Mouse (Mus musculus): ENCODE data around the gene Capn8. TPM values are rescaled to one million over a fixed set of nuclear protein-coding genes. Genes with fewer than 3 reads are reported as not detected.

The Capn8 gene
- total RNA-seq, 4 experiments from 2014 or later, result not detected

GRCm38 (mm10) chr1:182550761-182551160 lies 14.0 kb upstream of the Capn8 start:
- DNase-seq (ENCODE audit: low spot score in 2 of 2), result no peak

GRCm38 (mm10) chr1:182553649-182554375 lies 11.0 kb upstream of the Capn8 start:
- DNase-seq (ENCODE audit: low spot score in 2 of 2), result peak in 1 of 2 experiments; percentile 22

GRCm38 (mm10) chr1:182558271-182558670 lies 6.5 kb upstream of the Capn8 start:
- no peak for DNase-seq (ENCODE audit: low spot score in 2 of 2)

DNA sequence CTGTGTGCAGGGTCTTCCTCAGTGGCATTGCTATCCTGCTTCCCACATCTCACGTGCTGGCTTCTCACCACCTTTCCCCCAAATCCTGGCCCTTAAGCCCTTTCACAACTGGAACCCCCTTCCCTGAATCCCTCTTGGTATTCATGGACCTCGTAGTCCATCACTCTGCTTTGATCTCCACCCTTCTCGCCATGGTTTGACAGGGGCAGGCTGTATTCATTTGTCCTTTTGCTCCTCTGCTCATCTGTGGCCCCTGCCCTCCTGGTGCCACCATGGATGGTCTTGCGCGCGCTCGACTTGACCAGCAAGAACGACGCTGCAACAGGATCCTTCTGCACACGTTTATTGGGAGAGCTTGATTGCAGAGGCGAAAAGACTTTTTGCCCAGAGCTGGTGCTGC lies 5.3 kb upstream of the Capn8 start:
- no peak for DNase-seq (ENCODE audit: low spot score in 2 of 2)

GRCm38 (mm10) chr1:182560390-182561098 lies 4.3 kb upstream of the Capn8 start:
- no peak for DNase-seq (ENCODE audit: low spot score in 2 of 2)

DNA sequence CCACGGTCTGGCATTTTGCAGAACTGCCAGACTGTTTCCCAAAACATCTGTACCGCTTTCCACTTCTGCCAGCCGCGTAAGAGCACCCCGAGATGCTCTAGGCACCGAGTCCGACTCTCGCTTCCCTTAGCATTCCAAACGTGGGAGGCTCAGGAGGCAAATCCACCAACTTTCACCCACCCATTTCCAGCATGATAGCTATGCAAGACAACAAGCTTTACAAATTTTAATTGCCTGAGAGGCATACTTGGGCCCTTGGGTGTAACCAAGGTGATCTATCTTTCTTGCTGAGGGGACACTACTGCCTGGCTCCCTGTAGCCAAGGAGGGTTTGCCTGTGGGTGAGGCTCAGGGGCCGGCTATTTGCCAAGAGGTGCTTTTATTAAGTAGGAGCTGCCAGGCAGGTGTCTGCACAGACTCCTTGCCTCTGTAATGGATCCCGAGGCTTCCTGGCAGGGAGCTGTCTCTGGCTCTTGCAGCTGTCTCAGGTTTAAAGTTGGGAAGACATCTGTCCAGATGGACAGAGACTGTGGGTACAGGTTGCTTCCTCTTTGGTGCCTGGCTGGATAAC lies 2.8 kb upstream of the Capn8 start:
- DNase-seq (ENCODE audit: low spot score in 2 of 2), result no peak

DNA sequence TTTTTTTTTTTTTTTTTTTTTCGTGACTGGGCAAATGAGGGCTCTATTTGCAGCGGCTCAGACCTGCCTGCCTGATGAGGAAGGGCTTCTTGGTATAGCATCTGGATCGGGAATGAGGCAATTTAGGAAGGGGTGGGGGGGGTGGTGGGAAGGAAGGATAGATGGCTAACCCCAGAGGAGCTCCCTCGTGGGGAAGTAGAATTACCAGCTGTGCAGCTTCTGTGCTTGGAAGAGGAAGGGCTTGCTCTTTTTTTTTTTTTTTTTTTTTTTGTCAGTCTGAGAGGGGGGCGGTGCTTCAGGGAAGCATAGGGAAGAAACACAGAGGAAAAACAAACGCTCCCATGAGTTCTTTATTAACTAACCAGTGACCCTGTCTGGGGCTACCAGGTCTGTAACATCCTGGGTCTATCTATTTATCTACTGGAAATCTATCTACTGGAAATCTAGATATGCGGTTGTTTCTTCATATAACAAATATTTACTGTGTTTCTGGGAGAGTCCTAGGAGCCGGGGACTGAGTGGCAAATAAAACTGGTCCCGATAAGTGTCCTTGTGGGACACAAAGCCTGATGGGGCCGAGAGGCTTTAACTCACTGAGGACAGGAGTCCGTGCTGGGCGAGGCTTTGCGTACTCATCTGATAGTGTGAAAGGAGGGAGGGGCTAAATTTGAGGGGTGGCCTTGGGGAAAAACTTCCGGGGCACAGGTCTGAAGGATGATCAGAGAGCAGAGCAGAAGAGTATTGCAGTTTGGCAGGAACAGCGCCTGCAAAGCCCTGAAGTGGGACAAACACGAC lies 2.0 kb upstream of the Capn8 start:
- DNase-seq (ENCODE audit: low spot score in 2 of 2), result no peak

DNA sequence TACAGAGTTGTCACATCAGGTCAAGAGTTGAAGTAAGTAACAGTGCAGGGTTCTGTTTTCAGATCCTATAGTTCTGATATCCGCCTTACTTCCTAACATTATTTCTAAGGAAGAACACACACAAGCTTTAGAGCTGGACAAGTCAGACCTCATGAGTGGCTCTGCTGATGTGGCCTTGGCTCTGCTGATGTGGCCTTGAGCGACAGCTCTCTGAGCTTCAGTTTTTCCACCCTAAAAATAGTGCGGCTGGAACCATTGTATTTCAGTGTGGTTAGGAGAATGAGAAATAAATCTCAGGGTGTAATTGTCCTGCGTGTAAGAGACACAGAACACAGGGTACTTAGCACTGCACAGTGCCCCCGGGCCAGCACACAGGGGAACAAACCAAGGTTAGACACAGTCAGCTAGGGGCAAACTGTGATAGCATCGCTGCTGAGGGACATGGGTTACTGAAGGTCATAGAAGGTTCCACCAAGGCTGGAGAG lies 586 bp downstream of the Capn8 start:
- no peak for DNase-seq (ENCODE audit: low spot score in 2 of 2)

GRCm38 (mm10) chr1:182571148-182571547 lies 6.3 kb downstream of the Capn8 start:
- DNase-seq (ENCODE audit: low spot score in 2 of 2), result no peak

- DNase-seq (ENCODE audit: low spot score in 2 of 2), result no peak
Observed at GRCm38 (mm10) chr1:182571973-182572372, 7.2 kb downstream of the Capn8 start.

GRCm38 (mm10) chr1:182573856-182574665 lies 9.3 kb downstream of the Capn8 start:
- no peak for DNase-seq (ENCODE audit: low spot score in 2 of 2)

DNA sequence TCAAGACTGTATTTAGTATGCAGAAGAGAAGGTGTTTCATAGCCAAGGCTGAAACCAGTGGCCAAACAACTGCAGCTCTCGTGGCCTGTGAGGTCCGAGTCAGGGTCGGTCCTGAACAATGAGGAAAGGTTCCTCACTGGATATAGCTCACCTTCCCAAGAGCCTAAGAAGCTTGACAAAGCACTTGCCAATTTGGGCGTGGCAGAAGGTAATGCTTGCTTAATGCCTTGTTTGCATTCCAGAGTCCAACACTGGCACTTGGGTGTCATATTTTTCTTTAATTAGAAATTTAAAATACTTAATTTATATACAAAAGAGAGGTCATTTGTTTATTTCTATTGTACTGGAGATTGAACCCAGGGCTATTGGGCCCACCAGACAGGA lies 9.9 kb downstream of the Capn8 start:
- no peak for DNase-seq (ENCODE audit: low spot score in 2 of 2)

- DNase-seq (ENCODE audit: low spot score in 2 of 2), result no peak
Observed at GRCm38 (mm10) chr1:182584169-182584568, 19.4 kb downstream of the Capn8 start.

DNA sequence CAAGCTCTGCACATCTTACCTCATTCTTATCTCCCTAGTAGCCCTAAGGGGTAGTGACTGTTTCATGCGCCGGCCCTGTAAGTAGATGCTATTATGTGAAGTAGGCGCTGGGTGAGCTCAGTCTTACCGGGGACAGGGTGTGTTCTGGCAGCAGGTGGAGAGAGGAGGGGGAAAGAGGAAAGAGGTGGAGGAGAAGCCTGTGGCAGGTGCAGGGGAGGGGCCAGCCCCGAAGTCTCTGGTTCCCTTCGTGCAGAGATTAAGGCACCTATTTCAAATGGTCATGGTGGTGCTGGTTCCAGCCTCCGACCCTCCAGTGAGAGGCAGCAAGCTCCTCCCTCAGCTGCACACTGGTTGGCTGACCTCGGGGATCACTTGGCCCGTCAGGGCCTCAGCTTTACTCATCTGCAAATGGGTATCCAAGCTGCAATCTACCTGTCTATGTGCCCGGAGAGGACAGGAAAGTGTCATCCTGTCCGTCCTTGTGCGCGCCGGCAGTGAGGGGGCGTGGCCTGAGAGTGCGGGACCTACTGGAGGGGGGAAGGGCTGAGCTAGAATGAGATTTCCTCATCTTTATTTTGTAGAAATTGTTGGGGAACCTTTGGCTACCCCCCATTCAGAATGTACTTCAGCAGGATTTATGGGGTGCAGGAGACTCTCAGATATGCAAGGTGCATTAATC lies 20.5 kb downstream of the Capn8 start:
- no peak for DNase-seq (ENCODE audit: low spot score in 2 of 2)

- DNase-seq (ENCODE audit: low spot score in 2 of 2), result no peak
Observed at GRCm38 (mm10) chr1:182587706-182588105, 22.9 kb downstream of the Capn8 start.

DNA sequence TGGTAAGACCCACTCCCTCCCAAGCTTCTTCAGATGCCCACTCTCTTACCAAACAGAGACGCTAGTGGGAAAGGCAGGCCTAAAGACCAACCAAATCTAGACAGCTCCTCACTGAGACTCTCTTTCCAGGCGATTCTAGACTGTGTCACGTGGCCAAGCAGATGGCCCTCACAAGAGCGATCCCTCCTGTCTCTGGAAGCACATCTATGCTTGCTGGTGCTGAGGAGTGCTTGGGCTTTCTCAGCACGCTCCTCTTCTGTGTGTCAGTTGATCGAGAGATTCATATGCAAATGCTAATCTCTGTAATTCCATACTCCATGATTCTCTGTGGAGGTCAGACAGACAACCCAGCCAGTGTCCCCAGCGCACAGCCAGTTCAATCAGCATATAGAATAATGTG lies 26.7 kb downstream of the Capn8 start:
- DNase-seq (ENCODE audit: low spot score in 2 of 2), result no peak

DNA sequence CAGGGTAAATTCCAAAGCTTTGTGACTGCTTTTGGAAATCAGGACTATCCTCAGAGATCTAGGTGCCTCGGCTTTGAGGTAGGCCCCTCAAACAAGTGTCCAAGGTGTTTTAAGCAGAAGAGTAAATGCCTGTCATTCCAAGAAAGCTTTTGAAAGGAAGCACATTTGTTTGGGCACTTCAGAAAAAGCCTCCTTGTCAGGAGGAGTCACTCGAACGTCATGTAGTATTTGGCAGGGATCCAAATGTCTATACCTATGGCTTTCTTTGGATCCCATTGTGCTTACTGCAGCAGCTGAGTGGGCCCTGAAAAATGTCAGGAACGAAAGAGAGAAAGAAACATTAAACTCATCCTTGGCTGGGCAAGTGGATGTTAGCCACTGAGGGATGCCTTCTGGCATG lies 27.6 kb downstream of the Capn8 start:
- DNase-seq (ENCODE audit: low spot score in 2 of 2), result no peak

- no peak for DNase-seq (ENCODE audit: low spot score in 2 of 2)
Observed at GRCm38 (mm10) chr1:182605330-182606150, 40.7 kb downstream of the Capn8 start.

GRCm38 (mm10) chr1:182609701-182610335 lies 45.0 kb downstream of the Capn8 start:
- DNase-seq (ENCODE audit: low spot score in 2 of 2), result no peak
